Mouse (Mus musculus): ENCODE measurements around the gene Arrb2. TPM values are rescaled to one million over a fixed set of nuclear protein-coding genes. Genes with fewer than 3 reads are reported as not detected.
A peak's percentile ranks its signal among the peaks of the same experiment; 100 is the strongest.

The Arrb2 gene
- polyA plus RNA-seq, 1 experiment from 2014 or later: 59.7 TPM

DNA sequence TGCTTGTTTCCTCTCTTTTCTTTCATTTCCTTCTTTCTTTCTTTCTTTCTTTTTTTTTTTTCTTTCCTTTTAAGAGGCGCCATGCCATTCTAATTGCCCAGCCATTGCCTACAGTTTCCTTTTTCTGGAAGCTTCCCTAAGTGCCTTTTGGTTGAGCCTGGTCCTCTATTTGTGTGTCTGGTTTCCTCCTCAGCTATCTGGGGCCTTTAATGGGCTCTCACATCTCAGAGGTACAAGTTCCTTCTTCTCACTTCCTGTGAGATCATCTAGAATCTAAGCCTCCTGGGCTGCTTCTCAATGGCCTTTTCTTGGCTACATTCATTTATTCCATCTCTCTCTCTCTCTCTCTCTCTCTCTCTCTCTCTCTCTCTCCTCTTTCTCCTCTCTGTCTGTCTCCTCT, 14.9 kb downstream of the Arrb2 start:
- Histone ChIP-seq H3K4me3 (replicated peaks) (no peak overlapping the region), H3K9ac (replicated peaks) (no peak overlapping the region), H3K4me2 (no peak overlapping the region), H3K4me1 (peaks cover 8% of the 10 kb centered on the region), H3K27me3 (replicated peaks) (no peaks in the 10 kb centered on the region), H3K27ac (replicated peaks) (no peak overlapping the region), H3K36me3 (0 out of 2 replicates have a peak, but pooled peaks cover 2% of the 10 kb centered on the region), H3K9me3 (replicated peaks) (no peaks in the 10 kb centered on the region)
- no peak for ATAC-seq (ENCODE audit: low FRiP score)
- WGBS: 80% methylated on average over 1 of the region's 1 CpGs

GRCm38 (mm10) chr11:70450926-70451325, 18.5 kb downstream of the Arrb2 start:
- ATAC-seq (ENCODE audit: low FRiP score): no peak
- 85% methylated on average over 2 of the region's 2 CpGs for WGBS

GRCm38 (mm10) chr11:70451797-70452498, 19.5 kb downstream of the Arrb2 start, which contains the start of gene Med11:
Gene Med11, plus strand, starts transcription at chr11:70451919.
- H3K4me1 ChIP-seq: peaks cover 26% of the 10 kb centered on the region
- H3K27ac ChIP-seq (replicated peaks): peak within 1 kb of the TSS; percentile 98
- H3K27me3 ChIP-seq (replicated peaks): no peaks in the 10 kb centered on the region
- H3K36me3 ChIP-seq: peaks cover 5% of the 10 kb centered on the region; the same call in 1 of the 2 replicates
- peak within 1 kb of the TSS; percentile 68 for H3K4me2 ChIP-seq
- peak within 1 kb of the TSS; percentile 86 for H3K9ac ChIP-seq (replicated peaks)
- peak; percentile 96 for ATAC-seq (ENCODE audit: low FRiP score)
- WGBS: under 1% methylated on average over 45 of the region's 46 CpGs
- H3K4me3 ChIP-seq (replicated peaks): peak within 1 kb of the TSS; percentile 73
- no peaks in the 10 kb centered on the region for H3K9me3 ChIP-seq (replicated peaks)

More at GRCm38 (mm10) chr11:70450926-70451325, 18.5 kb downstream of the Arrb2 start:
- Histone ChIP-seq H3K27me3 (replicated peaks) (no peaks in the 10 kb centered on the region), H3K4me1 (peaks cover 26% of the 10 kb centered on the region), H3K27ac (replicated peaks) (no peak overlapping the region), H3K9ac (replicated peaks) (no peak overlapping the region), H3K4me3 (replicated peaks) (no peak overlapping the region), H3K36me3 (peaks cover 5% of the 10 kb centered on the region; the same call in 1 of the 2 replicates), H3K9me3 (replicated peaks) (no peaks in the 10 kb centered on the region), H3K4me2 (peak overlapping the region; percentile 68)

DNA sequence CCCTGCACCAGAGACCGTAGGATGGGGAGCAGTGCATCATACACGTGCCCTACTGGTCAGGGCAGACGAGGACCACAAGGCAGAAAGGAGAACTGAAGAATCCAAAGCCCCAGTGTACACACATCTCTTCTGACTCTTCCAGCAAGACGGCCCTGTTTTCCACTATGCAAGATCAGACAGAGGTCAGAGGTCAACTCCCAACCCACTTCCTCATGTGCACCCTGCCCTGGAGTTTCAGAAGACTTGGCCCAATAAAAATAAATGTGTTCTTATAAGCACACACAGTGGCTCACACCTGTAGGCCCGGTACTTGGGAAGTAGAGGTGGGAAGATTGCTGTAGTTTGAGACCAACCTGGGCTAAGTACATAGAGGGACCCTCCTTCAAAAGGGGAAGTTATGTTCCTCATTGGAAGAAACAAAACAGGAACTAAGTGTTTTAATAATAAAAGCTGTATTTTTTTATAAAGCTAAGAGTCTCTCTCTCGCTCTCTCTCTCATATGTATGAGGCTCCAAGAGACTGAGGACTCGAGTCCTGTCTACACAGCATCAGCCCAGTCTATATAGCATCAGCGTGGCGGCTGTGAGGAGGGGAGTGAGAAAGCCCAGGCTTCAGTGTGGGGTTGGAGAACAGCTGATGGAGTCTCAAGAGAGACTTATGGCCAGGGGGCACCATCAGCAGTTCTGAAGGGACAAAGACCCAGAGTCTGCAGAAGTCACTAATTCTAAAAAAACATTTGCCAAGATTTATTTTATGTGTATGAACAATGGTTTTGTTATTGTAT, 21.0 kb downstream of the Arrb2 start:
- 91% methylated on average over 9 of the region's 9 CpGs for WGBS
- peak overlapping the region; percentile 68 for H3K4me2 ChIP-seq
- ATAC-seq (ENCODE audit: low FRiP score): no peak
- H3K4me1 ChIP-seq: peaks cover 26% of the 10 kb centered on the region
- H3K9ac ChIP-seq (replicated peaks): no peak overlapping the region
- no peak overlapping the region for H3K27ac ChIP-seq (replicated peaks)
- peaks cover 5% of the 10 kb centered on the region for H3K27me3 ChIP-seq (replicated peaks)
- peaks cover 5% of the 10 kb centered on the region; the same call in 1 of the 2 replicates for H3K36me3 ChIP-seq
- peak overlapping the region; percentile 73; the same call in 1 of the 2 replicates for H3K4me3 ChIP-seq (replicated peaks)
- H3K9me3 ChIP-seq (replicated peaks): no peaks in the 10 kb centered on the region

- Histone ChIP-seq H3K27me3 (replicated peaks) (peaks cover 39% of the 10 kb centered on the region), H3K9ac (replicated peaks) (peak within 1 kb of the TSS; percentile 51), H3K4me1 (peaks cover 14% of the 10 kb centered on the region), H3K27ac (replicated peaks) (no peak within 1 kb of the TSS), H3K9me3 (replicated peaks) (no peaks in the 10 kb centered on the region), H3K36me3 (0 out of 2 replicates have a peak, but pooled peaks cover 5% of the 10 kb centered on the region), H3K4me2 (peak within 1 kb of the TSS; percentile 81), H3K4me3 (replicated peaks) (peak within 1 kb of the TSS; percentile 43)
- no peak for ATAC-seq (ENCODE audit: low FRiP score)
- 21% methylated on average over 32 of the region's 32 CpGs for WGBS
These were observed 26.5 kb downstream of the Arrb2 start, which contains the start of gene Zmynd15 for GRCm38 (mm10) chr11:70458688-70459600. Gene Zmynd15, plus strand, starts transcription at chr11:70459433.

GRCm38 (mm10) chr11:70459601-70460101, 27.2 kb downstream of the Arrb2 start, which contains the start of gene Cxcl16:
Gene Cxcl16, minus strand, starts transcription at chr11:70459984.
- Histone ChIP-seq H3K9me3 (replicated peaks) (no peaks in the 10 kb centered on the region), H3K9ac (replicated peaks) (peak within 1 kb of the TSS; percentile 51), H3K4me1 (peaks cover 11% of the 10 kb centered on the region), H3K4me2 (peak within 1 kb of the TSS; percentile 81), H3K4me3 (replicated peaks) (peak within 1 kb of the TSS; percentile 43), H3K27me3 (replicated peaks) (peaks cover 46% of the 10 kb centered on the region), H3K36me3 (0 out of 2 replicates have a peak, but pooled peaks cover 5% of the 10 kb centered on the region), H3K27ac (replicated peaks) (no peak within 1 kb of the TSS)
- no peak for ATAC-seq (ENCODE audit: low FRiP score)
- WGBS: 4% methylated on average over 30 of the region's 30 CpGs

- peaks cover 17% of the 10 kb centered on the region for H3K4me1 ChIP-seq
- H3K27me3 ChIP-seq (replicated peaks): peaks cover 54% of the 10 kb centered on the region
- H3K9ac ChIP-seq (replicated peaks): no peak overlapping the region
- no peak overlapping the region for H3K4me2 ChIP-seq
- 84% methylated on average over 5 of the region's 5 CpGs for WGBS
- H3K9me3 ChIP-seq (replicated peaks): no peaks in the 10 kb centered on the region
- ATAC-seq (ENCODE audit: low FRiP score): no peak
- no peak overlapping the region for H3K4me3 ChIP-seq (replicated peaks)
- no peaks in the 10 kb centered on the region for H3K36me3 ChIP-seq
- no peak overlapping the region for H3K27ac ChIP-seq (replicated peaks)
These were observed 31.5 kb downstream of the Arrb2 start for GRCm38 (mm10) chr11:70463970-70464369.

DNA sequence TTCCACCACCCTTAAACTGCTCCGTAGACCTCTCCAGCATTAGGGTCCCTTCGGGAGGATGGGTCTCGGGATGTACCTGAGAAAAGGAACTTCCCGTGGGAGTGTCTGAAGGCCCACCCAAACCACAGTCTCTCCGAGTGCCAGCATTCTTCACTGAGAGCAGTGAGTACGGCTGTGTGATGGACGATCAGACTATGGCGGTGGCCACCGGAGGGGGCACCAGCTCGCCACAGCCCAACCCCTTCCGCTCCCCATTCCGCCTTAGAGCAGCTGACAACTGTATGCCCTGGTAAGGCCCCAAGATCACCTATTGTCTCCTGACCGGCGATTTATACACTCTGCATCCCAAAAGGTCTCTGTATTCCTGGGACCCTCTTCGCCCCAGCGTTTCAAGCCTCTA, 32.8 kb downstream of the Arrb2 start:
- ATAC-seq (ENCODE audit: low FRiP score): no peak
- peak overlapping the region; percentile 49 for H3K4me2 ChIP-seq
- no peak overlapping the region for H3K4me3 ChIP-seq (replicated peaks)

DNA sequence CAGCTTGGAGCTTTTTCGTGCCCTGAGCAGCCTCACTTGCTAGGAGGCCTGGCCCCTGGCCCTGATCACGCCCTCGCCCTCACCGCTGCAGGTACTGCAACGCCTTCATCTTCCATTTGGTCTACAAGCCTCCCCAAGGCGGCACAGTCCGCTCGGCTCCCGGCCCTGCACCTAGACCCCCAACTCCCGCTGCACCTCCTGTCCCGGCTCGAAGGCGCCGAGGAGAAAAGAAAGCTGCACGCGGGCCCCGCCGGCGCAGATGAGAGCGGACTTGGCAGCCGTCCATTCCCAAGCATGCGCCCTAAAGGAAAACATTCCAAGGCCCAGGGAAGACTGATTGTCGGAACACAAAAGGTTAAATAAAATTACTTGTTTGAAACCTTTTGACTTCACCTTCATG, 33.4 kb downstream of the Arrb2 start:
- ATAC-seq (ENCODE audit: low FRiP score): no peak
- Histone ChIP-seq H3K9me3 (replicated peaks) (no peaks in the 10 kb centered on the region), H3K4me1 (peaks cover 10% of the 10 kb centered on the region), H3K36me3 (no peaks in the 10 kb centered on the region), H3K4me2 (peak overlapping the region; percentile 49), H3K27ac (replicated peaks) (no peak overlapping the region), H3K9ac (replicated peaks) (no peak overlapping the region), H3K4me3 (replicated peaks) (peak overlapping the region; percentile 21), H3K27me3 (replicated peaks) (peaks cover 36% of the 10 kb centered on the region)
- 18% methylated on average over 23 of the region's 23 CpGs for WGBS

More for the DNA sequence above, 32.8 kb downstream of the Arrb2 start:
- peak overlapping the region; percentile 17; the same call in 1 of the 2 replicates for H3K9ac ChIP-seq (replicated peaks)
- no peak overlapping the region for H3K27ac ChIP-seq (replicated peaks)
- no peaks in the 10 kb centered on the region for H3K36me3 ChIP-seq
- WGBS: 26% methylated on average over 16 of the region's 16 CpGs
- peaks cover 10% of the 10 kb centered on the region for H3K4me1 ChIP-seq
- H3K9me3 ChIP-seq (replicated peaks): no peaks in the 10 kb centered on the region
- H3K27me3 ChIP-seq (replicated peaks): peaks cover 43% of the 10 kb centered on the region

- H3K4me2 ChIP-seq: no peak overlapping the region
These were observed 35.6 kb downstream of the Arrb2 start for GRCm38 (mm10) chr11:70467902-70468619.

More at GRCm38 (mm10) chr11:70467902-70468619, 35.6 kb downstream of the Arrb2 start:
- no peak for ATAC-seq (ENCODE audit: low FRiP score)
- WGBS: 82% methylated on average over 5 of the region's 5 CpGs
- H3K36me3 ChIP-seq: no peaks in the 10 kb centered on the region
- H3K4me1 ChIP-seq: peaks cover 10% of the 10 kb centered on the region
- H3K4me3 ChIP-seq (replicated peaks): no peak overlapping the region
- no peak overlapping the region for H3K27ac ChIP-seq (replicated peaks)
- H3K9me3 ChIP-seq (replicated peaks): no peaks in the 10 kb centered on the region
- H3K27me3 ChIP-seq (replicated peaks): peaks cover 30% of the 10 kb centered on the region
- no peak overlapping the region for H3K9ac ChIP-seq (replicated peaks)
